ENCODE assay signal across 8 mouse cellular contexts in the genomic region with DNA sequence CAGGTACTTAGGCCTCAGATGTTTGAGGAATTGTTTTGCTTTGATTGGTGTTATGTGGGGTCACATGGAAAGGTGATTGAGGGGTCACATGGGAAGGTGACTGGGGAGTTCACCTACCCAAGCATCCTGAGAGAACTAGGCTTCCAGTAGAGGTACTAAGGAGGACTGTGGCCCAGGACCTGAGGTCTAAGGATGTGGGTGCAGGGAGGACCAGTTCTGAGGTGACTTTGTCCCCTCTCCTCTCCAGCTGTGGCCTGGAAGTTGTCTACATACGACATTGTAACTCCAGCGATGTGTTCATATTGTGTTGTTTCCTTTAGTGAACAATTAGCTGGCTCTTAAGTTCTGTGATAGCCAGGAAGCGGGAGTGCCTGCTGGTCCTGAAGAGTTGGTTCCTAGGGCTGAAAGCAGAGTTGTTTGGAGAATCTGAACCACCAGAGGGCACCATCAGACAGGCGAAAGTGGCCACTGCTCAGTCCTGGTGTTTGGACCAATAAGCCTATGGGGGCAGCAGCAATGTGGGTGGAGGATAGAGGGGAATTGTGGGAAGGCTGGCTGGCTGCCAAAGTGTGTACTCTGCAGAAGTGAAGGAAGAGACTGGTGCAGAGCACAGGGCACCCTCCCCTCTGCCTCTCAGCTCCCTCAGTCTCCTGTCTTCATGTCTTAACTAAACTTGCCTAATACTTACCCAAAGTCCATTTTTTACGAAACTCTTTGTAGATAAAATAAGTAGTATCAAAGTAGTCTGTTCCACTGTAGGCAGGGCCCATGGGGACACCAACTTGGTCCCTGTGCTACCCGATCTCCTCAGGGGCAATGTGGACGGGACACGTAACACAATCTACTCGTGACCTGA. TPM values are rescaled to one million over a fixed set of nuclear protein-coding genes. Genes with fewer than 3 reads are reported as not detected.
DNase-seq lines count a peak whose midpoint lies in the region; ATAC-seq and TF ChIP-seq lines count a peak whose summit lies in the region.

No protein-coding gene starts in this region.

- no peak overlapping the region for H3K9ac ChIP-seq in forebrain, embryonic 12.5 days
- no peak overlapping the region for H3K9ac ChIP-seq in heart, postnatal 0 days (replicated peaks; ENCODE audit: low read depth, low read length)
- no peak overlapping the region for H3K9ac ChIP-seq in liver, embryonic 14.5 days (replicated peaks)
- H3K9ac ChIP-seq in neural tube, embryonic 12.5 days = no peak overlapping the region
- H3K9ac ChIP-seq in stomach, postnatal 0 days (ENCODE audit: low read length) = no peak overlapping the region

- no peak overlapping the region for H3K4me3 ChIP-seq in forebrain, embryonic 12.5 days (replicated peaks)
- no peak overlapping the region for H3K4me3 ChIP-seq in heart, postnatal 0 days (ENCODE audit: low read depth, low read length)
- no peak overlapping the region for H3K4me3 ChIP-seq in liver, embryonic 14.5 days (ENCODE audit: insufficient read depth in 1 of 2, low read depth in 2 of 2, low read length in 2 of 2)
- no peak overlapping the region for H3K4me3 ChIP-seq in neural tube, embryonic 12.5 days
- H3K4me3 ChIP-seq in stomach, postnatal 0 days (ENCODE audit: low read depth, low read length) = no peak overlapping the region

- no peaks in the 10 kb centered on the region for H3K9me3 ChIP-seq in forebrain, embryonic 12.5 days
- H3K9me3 ChIP-seq in heart, postnatal 0 days (replicated peaks; ENCODE audit: control insufficient read depth, low read length) = 0 out of 2 replicates have a peak, but pooled peaks cover under 1% of the 10 kb centered on the region
- no peaks in the 10 kb centered on the region for H3K9me3 ChIP-seq in liver, embryonic 14.5 days (ENCODE audit: control insufficient read depth, low read length)
- 0 out of 2 replicates have a peak, but pooled peaks cover 3% of the 10 kb centered on the region for H3K9me3 ChIP-seq in neural tube, embryonic 12.5 days
- H3K9me3 ChIP-seq in stomach, postnatal 0 days (ENCODE audit: control insufficient read depth, low read length) = no peaks in the 10 kb centered on the region

- no peak overlapping the region for H3K27ac ChIP-seq in forebrain, embryonic 12.5 days
- H3K27ac ChIP-seq in heart, postnatal 0 days (ENCODE audit: low read depth) = no peak overlapping the region
- no peak overlapping the region for H3K27ac ChIP-seq in liver, embryonic 14.5 days
- H3K27ac ChIP-seq in neural tube, embryonic 12.5 days = no peak overlapping the region
- no peak overlapping the region for H3K27ac ChIP-seq in stomach, postnatal 0 days (replicated peaks)

- H3K4me2 ChIP-seq in forebrain, embryonic 12.5 days = no peak overlapping the region
- no peak overlapping the region for H3K4me2 ChIP-seq in heart, postnatal 0 days (ENCODE audit: low read depth, low read length)
- no peak overlapping the region for H3K4me2 ChIP-seq in liver, embryonic 14.5 days (ENCODE audit: low read depth)
- H3K4me2 ChIP-seq in neural tube, embryonic 12.5 days (replicated peaks) = no peak overlapping the region
- no peak overlapping the region for H3K4me2 ChIP-seq in stomach, postnatal 0 days (replicated peaks; ENCODE audit: low read depth)

- no peaks in the 10 kb centered on the region for H3K27me3 ChIP-seq in forebrain, embryonic 12.5 days
- no peaks in the 10 kb centered on the region for H3K27me3 ChIP-seq in heart, postnatal 0 days (ENCODE audit: control insufficient read depth, insufficient read depth, low read length)
- H3K27me3 ChIP-seq in liver, embryonic 14.5 days (ENCODE audit: control insufficient read depth, insufficient read depth, low read length) = no peaks in the 10 kb centered on the region
- H3K27me3 ChIP-seq in neural tube, embryonic 12.5 days (replicated peaks) = no peaks in the 10 kb centered on the region
- no peaks in the 10 kb centered on the region for H3K27me3 ChIP-seq in stomach, postnatal 0 days (ENCODE audit: control insufficient read depth, insufficient read depth, low read length)

- no peaks in the 10 kb centered on the region for H3K36me3 ChIP-seq in forebrain, embryonic 12.5 days (replicated peaks)
- no peaks in the 10 kb centered on the region for H3K36me3 ChIP-seq in heart, postnatal 0 days (replicated peaks; ENCODE audit: control insufficient read depth, insufficient read depth, low read length)
- H3K36me3 ChIP-seq in liver, embryonic 14.5 days (replicated peaks; ENCODE audit: control insufficient read depth, insufficient read depth, low read depth) = no peaks in the 10 kb centered on the region
- H3K36me3 ChIP-seq in neural tube, embryonic 12.5 days = no peaks in the 10 kb centered on the region
- no peaks in the 10 kb centered on the region for H3K36me3 ChIP-seq in stomach, postnatal 0 days (ENCODE audit: control insufficient read depth, insufficient read depth, low read length)

- 63% methylated on average over 9 of the region's 9 CpGs for WGBS in forebrain, embryonic 12.5 days
- 49% methylated on average over 9 of the region's 9 CpGs for WGBS in heart, postnatal 0 days
- WGBS in liver, embryonic 14.5 days (ENCODE audit: insufficient replicate concordance) = 44% methylated on average over 9 of the region's 9 CpGs
- WGBS in neural tube, embryonic 12.5 days = 62% methylated on average over 9 of the region's 9 CpGs
- 52% methylated on average over 9 of the region's 9 CpGs for WGBS in stomach, postnatal 0 days

- 0 out of 2 replicates have a peak, but pooled peaks have one; percentile 41 for TF ChIP-seq EP300 in heart, postnatal 0 days (IDR thresholded peaks at IDR 0.05; ENCODE audit: low read depth)
- TF ChIP-seq EP300 in liver, embryonic 14.5 days (IDR thresholded peaks at IDR 0.05; ENCODE audit: low read depth) = no peak
- no peak for TF ChIP-seq EP300 in stomach, postnatal 0 days (optimal IDR thresholded peaks at IDR 0.05)

- peak; percentile 94 for ATAC-seq in forebrain, embryonic 12.5 days (ENCODE audit: low FRiP score)
- peak; percentile 90 for ATAC-seq in heart, postnatal 0 days (ENCODE audit: insufficient read depth, low read depth)
- peak; percentile 71 for ATAC-seq in liver, embryonic 14.5 days (ENCODE audit: insufficient read depth)
- ATAC-seq in neural tube, embryonic 12.5 days (ENCODE audit: low FRiP score, low read depth) = peak; percentile 94
- peak; percentile 85 for ATAC-seq in stomach, postnatal 0 days (ENCODE audit: low FRiP score, low TSS enrichment)

- peak; percentile 86 for DNase-seq in CD4-positive, CD25-positive, alpha-beta regulatory T cell, adult 2 months (ENCODE audit: low read depth, low spot score)
- peak; percentile 70 for DNase-seq in brain, embryonic 18.5 days (ENCODE audit: low read depth, low spot score)
- DNase-seq in heart, postnatal 0 days (ENCODE audit: low spot score) = peak; percentile 96
- DNase-seq in kidney, postnatal 36 days = peak; percentile 92 to 95
- DNase-seq in liver, embryonic 14.5 days (ENCODE audit: low read depth in 3 of 3, low spot score in 3 of 3) = peak; percentile 41 to 51 (median 46)
- peak; percentile 90 for DNase-seq in stomach, postnatal 0 days (ENCODE audit: low spot score)

- peak; percentile 96 for TF ChIP-seq CTCF in heart, postnatal 0 days (IDR thresholded peaks at IDR 0.05; ENCODE audit: low read depth)
- TF ChIP-seq CTCF in liver, embryonic 14.5 days (IDR thresholded peaks at IDR 0.05; ENCODE audit: low read depth) = peak; percentile 85
- TF ChIP-seq CTCF in stomach, postnatal 0 days (IDR thresholded peaks at IDR 0.05; ENCODE audit: low read depth) = peak; percentile 95

- H3K4me1 ChIP-seq in forebrain, embryonic 12.5 days = 0 out of 2 replicates have a peak, but pooled peaks cover 4% of the 10 kb centered on the region
- no peaks in the 10 kb centered on the region; the same call in 1 of the 2 replicates for H3K4me1 ChIP-seq in heart, postnatal 0 days (ENCODE audit: control insufficient read depth, insufficient read depth)
- H3K4me1 ChIP-seq in liver, embryonic 14.5 days (replicated peaks; ENCODE audit: control insufficient read depth in 2 of 2, insufficient read depth in 2 of 2, low read length in 1 of 2) = 0 out of 4 replicates have a peak, but pooled peaks cover 0 to 3% of the 10 kb centered on the region in 2 experiments
- peaks cover 3% of the 10 kb centered on the region; the same call in 1 of the 2 replicates for H3K4me1 ChIP-seq in neural tube, embryonic 12.5 days
- H3K4me1 ChIP-seq in stomach, postnatal 0 days (replicated peaks; ENCODE audit: control insufficient read depth, insufficient read depth) = peaks cover 5% of the 10 kb centered on the region; the same call in 1 of the 2 replicates

RNA-seq across cellular contexts. Expression of gene 1700029H14Rik, which starts 11.3 kb away (rescaled TPM):
- not detected in 2 replicates for polyA plus RNA-seq in forebrain, embryonic 12.5 days (2016; fragmentation: Nextera tagmentation; extraction: Ambion mirVana)
- total RNA-seq in heart, postnatal 0 days (2014; rRNA removed; ENCODE audit: low replicate concordance) = not detected in 2 replicates
- polyA plus RNA-seq in heart, postnatal 0 days (2015; fragmentation: Nextera tagmentation; extraction: Ambion mirVana) = not detected in 2 replicates
- polyA plus RNA-seq in liver, embryonic 14.5 days (2012; rRNA removed) = 0.02 TPM in 1 of 2 replicates, not detected in the other
- not detected in 2 replicates for polyA plus RNA-seq in liver, embryonic 14.5 days (2014; fragmentation: Nextera tagmentation; extraction: Ambion mirVana)
- polyA plus RNA-seq in neural tube, embryonic 12.5 days (2016; fragmentation: Nextera tagmentation; extraction: Ambion mirVana) = not detected in 2 replicates
- not detected in 2 replicates for polyA plus RNA-seq in stomach, postnatal 0 days (2015; fragmentation: Nextera tagmentation; extraction: Ambion mirVana)

RNA-seq across cellular contexts. Expression of gene Gas6, which starts 56.7 kb away (rescaled TPM):
- 10.0 and 13.9 TPM in 2 replicates for polyA plus RNA-seq in forebrain, embryonic 12.5 days (2016; fragmentation: Nextera tagmentation; extraction: Ambion mirVana)
- 275 and 304 TPM in 2 replicates for total RNA-seq in heart, postnatal 0 days (2014; rRNA removed; ENCODE audit: low replicate concordance)
- polyA plus RNA-seq in heart, postnatal 0 days (2015; fragmentation: Nextera tagmentation; extraction: Ambion mirVana) = 175 and 179 TPM in 2 replicates
- polyA plus RNA-seq in liver, embryonic 14.5 days (2012; rRNA removed) = 2.2 and 2.7 TPM in 2 replicates
- polyA plus RNA-seq in liver, embryonic 14.5 days (2014; fragmentation: Nextera tagmentation; extraction: Ambion mirVana) = 2.2 and 2.3 TPM in 2 replicates
- 15.0 and 18.4 TPM in 2 replicates for polyA plus RNA-seq in neural tube, embryonic 12.5 days (2016; fragmentation: Nextera tagmentation; extraction: Ambion mirVana)
- 197 and 213 TPM in 2 replicates for polyA plus RNA-seq in stomach, postnatal 0 days (2015; fragmentation: Nextera tagmentation; extraction: Ambion mirVana)

Comparison
In these comparisons a context has a peak if more than half of its experiments do, and no peak if none do; other contexts are left out.
1. DNase-seq: peak in every context shown above with its lines; median percentile 96 in heart, postnatal 0 days; 94 in kidney, postnatal 36 days; 90 in stomach, postnatal 0 days; 86 in CD4-positive, CD25-positive, alpha-beta regulatory T cell, adult 2 months; 70 in brain, embryonic 18.5 days; 46 in liver, embryonic 14.5 days.